Mouse (Mus musculus) brain, embryonic 14.5 days (tissue): ENCODE results near the gene Speg.

Experiments
- CTCF ChIP-seq: fragments of 200-500 bp; IDR thresholded peaks from 2 replicates; pipeline ENCODE4 v1.5.1; 2012; ENCODE audit warnings: inconsistent platforms, mild to moderate bottlenecking, moderate library complexity, borderline replicate concordance; ENCODE audit not compliant: insufficient read depth, insufficient read length; ENCODE audit errors: extremely low read depth
- POLR2A ChIP-seq: fragments of 200-500 bp; IDR thresholded peaks from 2 replicates; pipeline ENCODE4 v1.6.1; 2012; ENCODE audit warnings: mild to moderate bottlenecking, inconsistent platforms, borderline replicate concordance; ENCODE audit not compliant: poor library complexity, insufficient read depth, insufficient read length, severe bottlenecking; ENCODE audit errors: extremely low read depth

DNA sequence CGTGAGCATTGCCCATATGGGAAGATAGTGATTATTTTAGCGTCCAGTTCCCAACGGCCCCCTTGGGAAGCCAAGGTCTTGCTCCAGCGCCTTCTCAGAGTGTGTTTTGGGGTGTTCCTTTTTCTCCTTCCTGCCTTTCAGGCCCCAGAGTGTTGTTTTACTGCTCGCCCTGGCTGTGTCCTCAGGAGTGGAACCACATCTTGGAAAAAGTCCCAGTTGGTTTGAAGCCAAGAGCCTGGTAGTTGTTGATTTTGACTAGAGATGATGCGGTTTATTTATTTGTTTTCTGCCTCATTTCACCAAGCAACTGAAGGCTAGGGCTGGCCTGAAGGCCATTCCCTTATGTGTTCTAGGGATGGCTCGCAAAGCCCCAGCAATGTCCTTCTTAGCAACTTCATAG is 17.8 kb upstream of the Speg start:
- TF ChIP-seq CTCF (no peak), POLR2A (no peak)
